Mouse (Mus musculus) kidney, adult 9 months (tissue): Measurements from ENCODE around the gene Fyn.
A peak's percentile ranks its signal among the peaks of the same experiment; 100 is the strongest.

ENCODE experiments used
- DNase-seq: peaks from one replicate; pipeline ENCODE4 v3.0.0; 2022

Gene Fyn

GRCm38 (mm10) chr10:39516541-39517133 lies 148.0 kb downstream of the Fyn start:
- no peak for DNase-seq

- DNase-seq, result no peak
Measured at GRCm38 (mm10) chr10:39517375-39517774, 148.7 kb downstream of the Fyn start.

- DNase-seq, result no peak
Measured at GRCm38 (mm10) chr10:39518232-39518631, 149.6 kb downstream of the Fyn start.

GRCm38 (mm10) chr10:39518859-39519258 lies 150.2 kb downstream of the Fyn start:
- no peak for DNase-seq

- DNase-seq, result peak; percentile 53
Measured at GRCm38 (mm10) chr10:39520123-39520989, 151.7 kb downstream of the Fyn start.

DNA sequence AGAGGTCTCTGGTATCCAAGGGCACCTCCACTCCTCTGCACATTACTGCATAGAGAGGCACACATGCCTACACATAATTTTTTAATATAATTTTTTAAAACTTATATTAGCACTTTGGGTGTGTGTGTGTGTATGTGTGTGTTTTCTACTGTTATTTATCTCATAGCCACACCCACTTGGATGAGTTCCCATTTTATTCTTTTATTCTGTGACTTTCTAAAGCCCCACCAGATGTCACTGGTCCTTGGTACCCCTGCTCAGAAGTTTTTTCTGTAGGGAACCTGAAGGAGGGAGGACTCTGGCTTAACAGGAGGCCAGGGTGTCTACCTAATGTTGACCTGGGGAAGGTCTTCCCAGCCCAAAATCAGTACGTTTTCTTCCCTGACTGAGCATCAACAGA lies 152.7 kb downstream of the Fyn start:
- DNase-seq, result no peak

GRCm38 (mm10) chr10:39521861-39522391 lies 153.3 kb downstream of the Fyn start:
- no peak for DNase-seq

DNA sequence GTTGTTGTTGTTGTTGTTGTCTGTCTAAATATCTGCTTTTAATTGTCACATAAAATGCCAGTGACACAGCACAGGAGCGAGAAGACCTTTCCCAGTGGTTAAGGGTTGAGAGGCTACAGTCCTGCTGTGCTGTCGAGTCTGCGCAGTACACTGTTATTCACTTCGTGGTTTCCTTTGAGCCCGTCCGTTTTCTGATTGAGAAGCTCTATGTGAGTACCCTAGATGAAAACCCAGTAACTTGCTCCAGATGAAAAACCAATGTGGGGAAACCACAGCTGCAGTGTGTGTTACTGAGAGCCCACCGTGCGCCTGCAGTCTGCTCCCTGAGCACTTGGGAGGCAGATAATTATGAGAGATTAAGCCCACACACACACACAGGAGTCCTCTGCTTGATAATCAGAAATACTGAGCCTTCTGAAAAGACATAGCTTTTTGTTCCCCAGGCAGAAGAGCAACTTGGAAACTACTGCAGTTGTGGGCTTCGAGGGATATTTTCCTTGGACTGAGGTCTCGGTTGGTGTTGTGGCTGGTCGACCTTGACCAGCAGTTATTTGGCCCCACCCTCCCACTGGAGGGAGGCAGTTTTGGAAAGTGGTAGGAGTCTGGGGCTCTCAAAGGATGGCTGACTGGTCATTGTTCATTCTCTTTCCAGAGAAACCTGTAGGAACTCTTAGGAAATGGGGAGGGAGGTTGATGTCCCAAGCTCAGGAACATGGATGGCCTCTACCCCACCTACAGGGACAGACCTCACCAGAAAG lies 154.4 kb downstream of the Fyn start:
- no peak for DNase-seq

- DNase-seq, result no peak
Measured at GRCm38 (mm10) chr10:39524355-39524754, 155.7 kb downstream of the Fyn start.

DNA sequence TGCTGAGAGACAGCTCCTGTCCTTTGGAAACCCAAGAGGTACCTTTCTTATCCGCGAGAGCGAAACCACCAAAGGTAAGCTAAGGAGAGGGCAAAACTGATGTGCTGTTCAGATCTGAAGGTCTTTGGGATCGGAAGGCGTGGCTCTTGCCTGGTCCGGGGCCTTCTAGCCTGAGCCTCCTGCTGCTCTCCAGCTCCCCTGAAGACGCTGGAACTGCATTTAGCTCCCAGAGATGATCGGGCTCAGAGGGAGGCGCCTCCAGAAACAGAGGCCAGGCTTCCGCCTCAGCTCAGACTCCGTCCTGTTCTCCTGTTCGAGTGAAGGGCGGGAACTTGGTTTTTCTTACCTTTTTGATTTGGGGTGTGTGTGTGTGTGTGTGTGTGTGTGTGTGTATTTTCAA lies 156.8 kb downstream of the Fyn start:
- DNase-seq, result no peak

DNA sequence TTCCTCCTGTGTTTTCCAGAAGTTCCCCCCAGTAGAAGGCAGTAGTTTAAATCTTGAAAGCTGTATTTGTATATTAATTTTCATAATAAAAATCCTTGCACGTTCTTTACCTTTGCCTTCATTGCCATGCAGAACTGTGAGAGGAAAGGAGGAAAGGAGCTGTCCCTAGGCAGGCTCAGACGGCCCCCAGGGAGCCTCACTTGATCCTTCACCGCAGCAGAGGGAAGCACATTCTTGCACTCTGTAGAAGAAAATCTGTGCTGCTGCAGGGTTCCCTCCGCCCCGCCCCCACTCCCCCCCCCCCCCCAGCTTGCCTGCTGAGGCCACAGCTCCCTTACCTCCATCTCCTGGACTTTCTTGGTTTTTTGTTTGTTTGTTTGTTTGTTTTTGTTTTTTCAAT lies 158.5 kb downstream of the Fyn start:
- no peak for DNase-seq

DNA sequence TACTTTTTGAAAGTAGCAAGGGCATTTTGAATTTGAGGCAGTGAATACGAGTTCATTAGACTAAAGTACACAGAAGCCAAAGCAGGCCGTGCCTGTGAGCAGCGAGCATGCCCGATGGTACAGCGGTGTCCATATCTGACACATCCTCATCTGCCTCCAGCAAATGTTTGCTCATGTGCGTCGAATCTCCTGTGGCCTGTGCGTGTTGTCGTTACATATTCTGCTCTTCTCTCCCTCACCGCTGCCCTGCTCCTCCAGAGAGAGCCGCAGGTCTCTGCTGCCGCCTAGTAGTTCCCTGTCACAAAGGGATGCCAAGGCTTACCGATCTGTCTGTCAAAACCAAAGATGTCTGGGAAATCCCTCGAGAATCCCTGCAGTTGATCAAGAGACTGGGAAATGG lies 160.5 kb downstream of the Fyn start:
- DNase-seq, result no peak

GRCm38 (mm10) chr10:39532008-39532740 lies 163.5 kb downstream of the Fyn start:
- DNase-seq, result peak; percentile 23

DNA sequence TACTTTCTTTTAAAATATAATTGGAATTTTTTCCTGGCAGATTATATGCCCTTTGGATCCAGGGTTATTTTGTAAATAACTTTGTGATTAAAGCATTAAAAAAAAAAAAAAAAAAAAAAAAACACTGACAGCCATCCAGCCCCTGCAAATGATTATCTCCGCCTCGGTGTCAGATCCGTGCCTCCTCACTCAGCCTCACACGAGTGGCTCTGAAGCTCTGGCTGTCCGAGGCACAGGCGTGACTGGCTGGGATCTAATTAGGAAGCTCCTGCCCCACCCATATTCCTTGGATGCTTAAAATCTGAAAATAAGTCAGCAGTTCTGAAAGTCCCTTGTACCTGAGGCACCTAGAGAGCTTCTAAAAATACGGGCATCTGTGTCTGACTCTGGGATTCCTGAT lies 164.2 kb downstream of the Fyn start:
- DNase-seq, result no peak

- peak; percentile 76 for DNase-seq
Measured at GRCm38 (mm10) chr10:39534324-39535026, 165.8 kb downstream of the Fyn start.

DNA sequence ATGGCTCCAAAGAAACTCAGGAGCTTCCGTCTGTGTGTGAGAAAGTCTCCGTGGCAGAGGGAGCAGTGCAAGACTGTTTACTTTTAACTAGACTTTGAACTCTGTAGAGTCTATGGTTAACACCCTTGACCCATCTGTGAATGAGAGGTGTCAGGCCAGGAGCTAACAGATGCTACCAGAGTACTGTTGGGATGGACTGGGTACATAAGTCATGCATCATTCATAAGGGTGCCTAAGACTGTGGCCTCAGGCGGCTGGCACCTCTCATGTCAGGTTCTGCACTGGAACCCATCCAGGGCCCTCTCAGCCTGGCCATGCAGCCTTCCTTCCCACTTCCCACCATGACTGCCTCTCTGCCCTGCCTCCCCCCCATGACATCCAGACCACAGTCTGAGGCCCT lies 166.7 kb downstream of the Fyn start:
- DNase-seq, result peak; percentile 50

- DNase-seq, result peak; percentile 69
Measured at GRCm38 (mm10) chr10:39536258-39536657, 167.6 kb downstream of the Fyn start.

- DNase-seq, result no peak
Measured at GRCm38 (mm10) chr10:39540012-39540647, 171.5 kb downstream of the Fyn start.

DNA sequence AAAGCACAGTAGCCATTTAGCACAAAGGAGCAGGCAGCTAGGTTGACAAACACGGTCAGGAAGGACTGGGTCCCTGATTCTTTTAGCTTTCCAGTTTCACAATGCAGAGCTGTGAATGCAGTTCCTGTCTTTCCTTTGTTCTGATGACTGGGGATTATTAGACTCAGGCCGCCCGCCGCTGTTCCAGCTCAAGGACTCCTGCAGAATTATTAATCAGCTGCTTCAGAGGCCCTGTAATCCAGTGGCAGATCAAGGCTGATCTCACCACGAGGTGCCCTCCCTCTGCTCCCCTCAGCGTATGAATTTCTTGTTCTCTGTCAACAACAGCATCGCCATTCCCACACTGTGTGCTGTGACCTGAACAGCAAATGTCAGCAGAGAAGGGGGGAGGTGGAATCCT lies 172.3 kb downstream of the Fyn start:
- peak; percentile 58 for DNase-seq

GRCm38 (mm10) chr10:39541451-39541874 lies 172.8 kb downstream of the Fyn start:
- DNase-seq, result no peak

GRCm38 (mm10) chr10:39541951-39542521 lies 173.4 kb downstream of the Fyn start:
- DNase-seq, result no peak
